Mouse (Mus musculus) granulocyte monocyte progenitor cell, adult 5-6 weeks (primary cell): ENCODE data around the gene Pip4k2a. TPM values are rescaled to one million over a fixed set of nuclear protein-coding genes. Genes with fewer than 3 reads are reported as not detected.

Source experiments
- ATAC-seq: replicated peaks from 2 replicates; pipeline ENCODE4 v1.8.0; 2016; ENCODE audit warnings: mild to moderate bottlenecking, moderate TSS enrichment, inconsistent platforms; ENCODE audit not compliant: poor library complexity, severe bottlenecking
- total RNA-seq, 2 experiments: library from RNA; stranded (forward) in 1 of 2; stranded (reverse) in 1 of 2; fragments of 200-712, 200-1000 nt in 1 of 2; fragments of >200 nt in 1 of 2; fragmentation: Nextera tagmentation in 1 of 2; gene quantifications; 2 replicates each; pipeline ENCODE4 v1.2.3; 2014 to 2017

Pip4k2a gene
- total RNA-seq, 2 experiments from 2014 or later = 16.7 to 29.3 TPM

GRCm38 (mm10) chr2:18983546-18983945 is 14.4 kb downstream of the Pip4k2a start:
- ATAC-seq = no peak

DNA sequence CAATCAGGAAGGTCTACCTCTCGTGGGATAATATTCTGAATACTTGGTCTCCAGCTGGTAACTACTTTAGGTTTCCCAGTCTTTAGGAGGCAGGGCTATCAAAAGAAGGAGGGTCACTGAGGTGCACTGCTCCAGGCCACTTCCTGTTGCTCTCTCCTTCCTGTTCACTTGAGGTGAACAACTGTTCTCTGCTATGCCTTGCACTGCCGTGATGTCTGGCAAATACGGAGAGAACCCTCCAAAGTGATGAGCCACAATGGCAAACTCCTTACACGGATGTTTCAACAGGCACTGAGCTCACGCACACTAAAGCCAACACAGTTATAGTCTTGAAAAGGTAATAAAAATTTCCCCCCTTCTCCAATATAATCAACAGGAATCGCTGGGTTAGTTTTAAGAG is 15.3 kb downstream of the Pip4k2a start:
- 0 out of 2 replicates have a peak, but pooled peaks have one; percentile 33 for ATAC-seq

DNA sequence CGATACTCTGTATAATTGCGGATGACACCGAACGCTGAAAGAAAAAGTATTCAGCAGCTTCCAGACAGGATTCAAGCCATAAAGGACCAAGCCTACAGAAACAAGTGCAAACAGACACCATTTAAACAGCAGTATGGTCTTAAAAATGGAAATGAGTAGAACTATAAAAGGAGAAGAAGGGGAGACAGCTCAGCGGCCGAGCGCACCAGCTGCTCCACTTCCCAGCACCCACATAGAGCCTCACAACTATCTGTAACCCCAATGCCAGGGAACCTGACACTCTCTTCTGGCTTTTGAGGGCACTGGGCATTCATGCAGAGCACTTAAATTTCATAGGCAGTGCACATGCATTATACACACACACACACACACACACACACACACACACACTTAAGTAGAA is 18.3 kb downstream of the Pip4k2a start:
- ATAC-seq = no peak

- no peak for ATAC-seq
These were observed 18.9 kb downstream of the Pip4k2a start for GRCm38 (mm10) chr2:18979046-18979445.

DNA sequence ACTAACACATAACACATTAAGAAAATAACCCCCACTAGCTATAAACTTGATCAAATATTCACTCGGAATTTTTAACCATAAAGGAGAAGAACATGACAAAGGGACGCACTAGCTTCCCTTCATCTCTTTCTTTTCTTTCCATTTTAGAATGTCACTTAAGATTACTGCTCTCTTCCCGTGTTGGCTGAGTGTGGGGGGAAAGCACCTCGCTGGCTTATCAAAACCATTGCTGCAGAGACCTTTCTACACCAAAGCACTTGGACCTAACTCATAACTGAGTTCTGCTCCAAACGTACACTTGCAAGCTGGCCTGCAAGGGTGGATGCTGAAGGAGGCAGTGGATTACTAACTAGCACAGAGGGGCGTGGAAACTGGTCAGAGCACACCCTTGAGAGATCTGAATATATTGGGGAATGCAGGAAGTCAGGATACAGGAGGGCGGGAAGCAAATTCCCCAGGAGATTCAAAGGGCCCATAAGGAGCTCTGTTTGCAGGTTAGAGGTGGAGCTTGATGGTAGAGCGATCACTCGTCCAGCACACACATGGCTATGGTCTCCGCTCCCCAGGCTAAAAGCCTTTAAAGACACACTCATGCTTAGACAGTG is 20.6 kb downstream of the Pip4k2a start:
- ATAC-seq = no peak

GRCm38 (mm10) chr2:18976175-18976574 is 21.8 kb downstream of the Pip4k2a start:
- peak; percentile 89 for ATAC-seq

- ATAC-seq = peak; percentile 33
These were observed 22.9 kb downstream of the Pip4k2a start for GRCm38 (mm10) chr2:18974882-18975645.

DNA sequence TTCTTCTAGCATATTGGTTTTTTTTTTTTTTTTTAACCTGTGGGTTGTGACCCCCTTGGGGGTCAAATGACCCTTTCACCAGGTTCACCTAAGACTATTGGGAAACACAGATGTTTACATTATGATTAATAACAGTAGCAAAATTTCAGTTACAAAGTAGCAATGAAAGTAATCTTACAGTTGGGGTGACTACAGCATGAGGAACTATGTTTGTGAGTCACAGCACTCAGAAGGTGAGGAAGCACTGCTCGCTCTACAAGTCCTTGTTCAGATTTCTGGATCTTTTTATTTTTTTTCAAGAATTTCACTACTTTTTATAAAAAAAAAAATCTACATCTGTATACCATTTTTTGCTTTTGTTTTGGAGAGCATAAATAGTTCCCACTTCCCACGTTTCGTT is 26.4 kb downstream of the Pip4k2a start:
- ATAC-seq = peak; percentile 50

DNA sequence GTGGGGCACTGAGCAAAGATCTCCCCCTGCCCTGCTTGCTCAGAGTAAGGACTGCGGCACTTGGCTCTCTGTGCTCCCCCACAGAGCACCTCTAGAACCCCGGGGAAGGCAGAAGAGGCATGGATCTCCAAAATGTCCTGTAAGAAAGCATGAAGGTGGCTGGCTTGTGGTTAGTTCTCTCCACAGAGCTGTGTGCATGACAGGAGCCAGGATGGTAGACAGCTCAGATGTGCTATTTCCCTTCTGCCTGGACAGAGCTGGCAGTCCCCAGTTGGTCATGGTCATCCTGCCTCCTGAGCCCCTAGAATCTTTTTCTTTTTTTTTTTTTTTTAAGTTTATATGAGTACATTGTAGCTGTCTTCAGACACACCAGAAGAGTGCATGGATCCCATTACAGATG is 27.5 kb downstream of the Pip4k2a start:
- peak; percentile 23; the same call in 1 of the 2 replicates for ATAC-seq

DNA sequence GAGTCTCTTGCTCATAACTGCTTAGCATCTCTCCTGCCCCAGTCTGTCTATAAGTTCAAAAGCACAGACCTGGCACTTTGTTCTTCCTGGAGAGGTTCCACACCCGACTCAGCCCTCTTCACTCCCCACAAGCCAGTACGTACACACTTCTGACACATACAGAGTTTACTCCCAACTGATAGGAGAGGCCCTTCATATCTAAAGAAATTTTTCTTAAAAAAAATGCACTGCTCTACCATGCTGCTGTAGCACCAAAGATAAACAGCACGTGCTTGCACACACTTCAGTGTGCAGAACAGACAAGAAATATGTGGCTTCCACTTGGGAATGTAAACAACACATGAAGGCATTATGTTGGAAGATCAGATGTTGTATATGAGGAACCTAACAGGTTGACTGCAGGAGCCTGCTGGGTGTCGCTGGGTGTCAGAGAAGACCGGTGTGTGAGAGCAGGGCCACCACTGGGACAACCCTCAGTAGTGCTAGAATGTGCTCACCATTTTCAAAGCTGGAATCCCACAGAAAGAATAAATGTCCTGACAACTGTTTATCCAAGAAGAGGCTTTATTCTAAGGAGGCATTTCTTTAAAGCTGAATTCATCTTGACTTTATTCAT is 28.8 kb downstream of the Pip4k2a start:
- no peak for ATAC-seq

GRCm38 (mm10) chr2:18967451-18968063 is 30.4 kb downstream of the Pip4k2a start:
- ATAC-seq = no peak

GRCm38 (mm10) chr2:18966566-18966965 is 31.4 kb downstream of the Pip4k2a start:
- ATAC-seq = no peak

GRCm38 (mm10) chr2:18965950-18966349 is 32.0 kb downstream of the Pip4k2a start:
- no peak for ATAC-seq

- no peak for ATAC-seq
These were observed 32.8 kb downstream of the Pip4k2a start for GRCm38 (mm10) chr2:18965108-18965507.

- ATAC-seq = peak; percentile 63
These were observed 34.5 kb downstream of the Pip4k2a start for GRCm38 (mm10) chr2:18963286-18964040.

GRCm38 (mm10) chr2:18962502-18962901 is 35.4 kb downstream of the Pip4k2a start:
- ATAC-seq = peak; percentile 65

GRCm38 (mm10) chr2:18960376-18960973 is 37.5 kb downstream of the Pip4k2a start:
- ATAC-seq = no peak

GRCm38 (mm10) chr2:18959558-18959957 is 38.4 kb downstream of the Pip4k2a start:
- ATAC-seq = no peak

- ATAC-seq = peak; percentile 41
These were observed 38.9 kb downstream of the Pip4k2a start for GRCm38 (mm10) chr2:18959008-18959407.

DNA sequence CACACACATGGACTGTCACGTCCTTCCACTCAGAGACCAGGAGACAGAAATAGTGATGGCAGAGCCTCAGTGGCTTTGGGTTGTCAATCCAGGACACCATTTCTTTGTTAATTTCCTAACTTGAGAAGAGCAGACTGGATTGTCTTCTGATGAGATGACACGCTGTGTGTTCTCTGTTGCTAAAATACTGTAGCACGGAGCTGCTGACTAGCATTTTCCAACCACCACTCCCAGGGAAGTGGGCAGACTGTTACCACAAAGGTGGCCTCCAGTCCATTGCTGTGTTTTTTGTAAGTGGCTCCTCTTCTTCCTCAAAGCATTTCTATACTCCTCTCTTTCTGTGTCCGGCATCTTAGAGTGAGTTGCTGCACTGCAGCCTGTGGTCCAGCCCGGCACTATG is 39.4 kb downstream of the Pip4k2a start:
- ATAC-seq = peak; percentile 45
